Mouse (Mus musculus): ENCODE data around the gene Srpk2. TPM values are rescaled to one million over a fixed set of nuclear protein-coding genes. Genes with fewer than 3 reads are reported as not detected.
"Not testable (repeated sequence)": the region's sequence is repeated elsewhere in the genome, so short reads cannot be mapped to it uniquely, and the experiment has no call there.

Gene Srpk2
- polyA plus RNA-seq, 1 experiment = 65.1 TPM

- no peak for DNase-seq (ENCODE audit: low read depth)
- TF ChIP-seq CTCF (IDR thresholded peaks at IDR 0.05; ENCODE audit: borderline replicate concordance, extremely low read depth, insufficient read depth, insufficient read length) = no peak
- no peak for TF ChIP-seq POLR2A (IDR thresholded peaks at IDR 0.05; ENCODE audit: borderline replicate concordance, extremely low read depth, insufficient read depth, insufficient read length, poor library complexity, severe bottlenecking)
These were observed 23.2 kb downstream of the Srpk2 start for GRCm38 (mm10) chr5:23661191-23661590.

GRCm38 (mm10) chr5:23658017-23658416, 26.4 kb downstream of the Srpk2 start:
- TF ChIP-seq CTCF (IDR thresholded peaks at IDR 0.05; ENCODE audit: borderline replicate concordance, extremely low read depth, insufficient read depth, insufficient read length) = no peak
- TF ChIP-seq POLR2A (IDR thresholded peaks at IDR 0.05; ENCODE audit: borderline replicate concordance, extremely low read depth, insufficient read depth, insufficient read length, poor library complexity, severe bottlenecking) = no peak
- no peak for DNase-seq (ENCODE audit: low read depth)

GRCm38 (mm10) chr5:23656590-23656989, 27.8 kb downstream of the Srpk2 start:
- TF ChIP-seq POLR2A (IDR thresholded peaks at IDR 0.05; ENCODE audit: borderline replicate concordance, extremely low read depth, insufficient read depth, insufficient read length, poor library complexity, severe bottlenecking) (no peak), CTCF (IDR thresholded peaks at IDR 0.05; ENCODE audit: borderline replicate concordance, extremely low read depth, insufficient read depth, insufficient read length) (no peak)
- peak; percentile 21 for DNase-seq (ENCODE audit: low read depth)

- TF ChIP-seq POLR2A (IDR thresholded peaks at IDR 0.05; ENCODE audit: borderline replicate concordance, extremely low read depth, insufficient read depth, insufficient read length, poor library complexity, severe bottlenecking) (no peak), CTCF (IDR thresholded peaks at IDR 0.05; ENCODE audit: borderline replicate concordance, extremely low read depth, insufficient read depth, insufficient read length) (no peak)
- no peak for DNase-seq (ENCODE audit: low read depth)
These were observed 29.4 kb downstream of the Srpk2 start for GRCm38 (mm10) chr5:23655030-23655429.

GRCm38 (mm10) chr5:23652326-23652725, 32.1 kb downstream of the Srpk2 start:
- DNase-seq (ENCODE audit: low read depth) = no peak
- no peak for TF ChIP-seq POLR2A (IDR thresholded peaks at IDR 0.05; ENCODE audit: borderline replicate concordance, extremely low read depth, insufficient read depth, insufficient read length, poor library complexity, severe bottlenecking)
- TF ChIP-seq CTCF (IDR thresholded peaks at IDR 0.05; ENCODE audit: borderline replicate concordance, extremely low read depth, insufficient read depth, insufficient read length) = no peak

- no peak for DNase-seq (ENCODE audit: low read depth)
- TF ChIP-seq CTCF (IDR thresholded peaks at IDR 0.05; ENCODE audit: borderline replicate concordance, extremely low read depth, insufficient read depth, insufficient read length) (no peak), POLR2A (IDR thresholded peaks at IDR 0.05; ENCODE audit: borderline replicate concordance, extremely low read depth, insufficient read depth, insufficient read length, poor library complexity, severe bottlenecking) (no peak)
These were observed 32.6 kb downstream of the Srpk2 start for GRCm38 (mm10) chr5:23651786-23652185.

GRCm38 (mm10) chr5:23650504-23650903, 33.9 kb downstream of the Srpk2 start:
- TF ChIP-seq POLR2A (IDR thresholded peaks at IDR 0.05; ENCODE audit: borderline replicate concordance, extremely low read depth, insufficient read depth, insufficient read length, poor library complexity, severe bottlenecking) = no peak
- TF ChIP-seq CTCF (IDR thresholded peaks at IDR 0.05; ENCODE audit: borderline replicate concordance, extremely low read depth, insufficient read depth, insufficient read length) = no peak
- DNase-seq (ENCODE audit: low read depth) = no peak

GRCm38 (mm10) chr5:23649246-23649645, 35.2 kb downstream of the Srpk2 start:
- DNase-seq (ENCODE audit: low read depth) = no peak

GRCm38 (mm10) chr5:23645671-23646070, 38.7 kb downstream of the Srpk2 start:
- TF ChIP-seq CTCF (IDR thresholded peaks at IDR 0.05; ENCODE audit: borderline replicate concordance, extremely low read depth, insufficient read depth, insufficient read length) (no peak), POLR2A (IDR thresholded peaks at IDR 0.05; ENCODE audit: borderline replicate concordance, extremely low read depth, insufficient read depth, insufficient read length, poor library complexity, severe bottlenecking) (no peak)
- DNase-seq (ENCODE audit: low read depth) = no peak

More at GRCm38 (mm10) chr5:23649246-23649645, 35.2 kb downstream of the Srpk2 start:
- TF ChIP-seq CTCF (IDR thresholded peaks at IDR 0.05; ENCODE audit: borderline replicate concordance, extremely low read depth, insufficient read depth, insufficient read length) = no peak
- TF ChIP-seq POLR2A (IDR thresholded peaks at IDR 0.05; ENCODE audit: borderline replicate concordance, extremely low read depth, insufficient read depth, insufficient read length, poor library complexity, severe bottlenecking) = no peak

GRCm38 (mm10) chr5:23639193-23639592, 45.2 kb downstream of the Srpk2 start:
- not testable (repeated sequence) for DNase-seq (ENCODE audit: low read depth)

- DNase-seq (ENCODE audit: low read depth) = no peak
- TF ChIP-seq CTCF (IDR thresholded peaks at IDR 0.05; ENCODE audit: borderline replicate concordance, extremely low read depth, insufficient read depth, insufficient read length) (no peak), POLR2A (IDR thresholded peaks at IDR 0.05; ENCODE audit: borderline replicate concordance, extremely low read depth, insufficient read depth, insufficient read length, poor library complexity, severe bottlenecking) (no peak)
These were observed 46.4 kb downstream of the Srpk2 start for GRCm38 (mm10) chr5:23638023-23638422.

GRCm38 (mm10) chr5:23637337-23637736, 47.1 kb downstream of the Srpk2 start:
- no peak for DNase-seq (ENCODE audit: low read depth)

GRCm38 (mm10) chr5:23631490-23631889, 52.9 kb downstream of the Srpk2 start:
- no peak for DNase-seq (ENCODE audit: low read depth)
- TF ChIP-seq CTCF (IDR thresholded peaks at IDR 0.05; ENCODE audit: borderline replicate concordance, extremely low read depth, insufficient read depth, insufficient read length) (no peak), POLR2A (IDR thresholded peaks at IDR 0.05; ENCODE audit: borderline replicate concordance, extremely low read depth, insufficient read depth, insufficient read length, poor library complexity, severe bottlenecking) (no peak)

More at GRCm38 (mm10) chr5:23637337-23637736, 47.1 kb downstream of the Srpk2 start:
- TF ChIP-seq POLR2A (IDR thresholded peaks at IDR 0.05; ENCODE audit: borderline replicate concordance, extremely low read depth, insufficient read depth, insufficient read length, poor library complexity, severe bottlenecking) (no peak), CTCF (IDR thresholded peaks at IDR 0.05; ENCODE audit: borderline replicate concordance, extremely low read depth, insufficient read depth, insufficient read length) (no peak)

Measured in brain, embryonic 14.5 days (tissue).